8 mouse cellular contexts compared by ENCODE assay signal in genomic region chr16:52451786-52452476, GRCm38 (mm10). TPM values are rescaled to one million over a fixed set of nuclear protein-coding genes. Genes with fewer than 3 reads are reported as not detected.
DNase-seq lines count a peak whose midpoint lies in the region; ATAC-seq lines count a peak whose summit lies in the region.

No protein-coding gene starts in this region.

- ATAC-seq in midbrain, embryonic 11.5 days (ENCODE audit: low FRiP score): no peak

- peaks cover 3% of the 10 kb centered on the region; the same call in 1 of the 2 replicates for H3K4me1 ChIP-seq in heart, embryonic 10.5 days
- peaks cover 13% of the 10 kb centered on the region for H3K4me1 ChIP-seq in midbrain, embryonic 11.5 days (ENCODE audit: control insufficient read depth, insufficient read depth, low read length)

- no peaks in the 10 kb centered on the region for H3K27me3 ChIP-seq in heart, embryonic 10.5 days (ENCODE audit: insufficient read depth, poor library complexity, severe bottlenecking)
- H3K27me3 ChIP-seq in midbrain, embryonic 11.5 days (ENCODE audit: control insufficient read depth, insufficient read depth, low read length): peaks cover 15% of the 10 kb centered on the region

- 1% methylated on average over 23 of the region's 23 CpGs for WGBS in heart, embryonic 10.5 days
- WGBS in midbrain, embryonic 11.5 days: under 1% methylated on average over 23 of the region's 23 CpGs

- H3K9ac ChIP-seq in midbrain, embryonic 11.5 days (ENCODE audit: low read length): peak overlapping the region; percentile 47

- H3K27ac ChIP-seq in heart, embryonic 10.5 days: peak overlapping the region; percentile 85
- H3K27ac ChIP-seq in midbrain, embryonic 11.5 days (ENCODE audit: low read depth, low read length): no peak overlapping the region

- DNase-seq in adrenal gland, postnatal 14 days: peak; percentile 24
- no peak for DNase-seq in adrenal gland, adult 8-10 months
- peak; percentile 26 to 32 for DNase-seq in spleen, adult 18-20 months
- DNase-seq in spleen, adult 12 weeks (ENCODE audit: low spot score): no peak
- peak; percentile 77 for DNase-seq in heart, embryonic 10.5 days (ENCODE audit: low spot score)
- DNase-seq in kidney, postnatal 14 days: peak; percentile 29
- peak; percentile 92 for DNase-seq in midbrain, embryonic 11.5 days (ENCODE audit: low spot score, missing footprints)
- peak; percentile 19 for DNase-seq in thymus, postnatal 25 days

- H3K4me2 ChIP-seq in midbrain, embryonic 11.5 days: peak overlapping the region; percentile 79

- H3K9me3 ChIP-seq in heart, embryonic 10.5 days: no peaks in the 10 kb centered on the region
- H3K9me3 ChIP-seq in midbrain, embryonic 11.5 days (ENCODE audit: control insufficient read depth, low read length): no peaks in the 10 kb centered on the region

- H3K36me3 ChIP-seq in heart, embryonic 10.5 days: no peaks in the 10 kb centered on the region
- H3K36me3 ChIP-seq in midbrain, embryonic 11.5 days (ENCODE audit: control insufficient read depth, insufficient read depth, low read length): no peaks in the 10 kb centered on the region

- peak overlapping the region; percentile 73 for H3K4me3 ChIP-seq in heart, embryonic 10.5 days
- peak overlapping the region; percentile 44 for H3K4me3 ChIP-seq in midbrain, embryonic 11.5 days (ENCODE audit: low read depth, low read length)

RNA-seq across cellular contexts. Expression of gene Alcam, which starts 1.9 kb away (rescaled TPM):
- total RNA-seq in adrenal gland, postnatal 14 days (2021): 37.9 and 43.7 TPM in 2 replicates
- total RNA-seq in adrenal gland, adult 8-10 months (2022): 10 to 100 TPM; 50.5 to 84.0 (median 58.9) TPM
- polyA plus RNA-seq in heart, embryonic 10.5 days (2016; fragmentation: Nextera tagmentation; extraction: Ambion mirVana): 17.8 and 18.6 TPM in 2 replicates
- polyA plus RNA-seq in midbrain, embryonic 11.5 days (2014; fragmentation: Nextera tagmentation; extraction: Ambion mirVana): 44.2 and 51.5 TPM in 2 replicates

Comparison
In these comparisons a context has a peak if more than half of its experiments do, and no peak if none do; other contexts are left out.
1. DNase-seq: peak in adrenal gland, postnatal 14 days (single experiment), spleen, adult 18-20 months (2 of 2), heart, embryonic 10.5 days (single experiment), kidney, postnatal 14 days (single experiment), midbrain, embryonic 11.5 days (single experiment) and thymus, postnatal 25 days (single experiment); none in adrenal gland, adult 8-10 months (single experiment) and spleen, adult 12 weeks (single experiment).